Mouse (Mus musculus): ENCODE results near the gene Lypd9. TPM values are rescaled to one million over a fixed set of nuclear protein-coding genes. Genes with fewer than 3 reads are reported as not detected.
"Not testable (repeated sequence)": the region's sequence is repeated elsewhere in the genome, so short reads cannot be mapped to it uniquely, and the experiment has no call there.

Lypd9 gene
- not detected in 2 replicates for polyA plus RNA-seq (2014; fragmentation: Nextera tagmentation; extraction: Ambion mirVana)

GRCm38 (mm10) chr11:58452759-58453158 is at the start of gene Lypd9:
Lypd9 (minus strand) TSS chr11:58452923.
- no peak for ATAC-seq (ENCODE audit: insufficient number of reproducible peaks, insufficient read depth, low FRiP score, low read depth)
- Histone ChIP-seq H3K4me2 (ENCODE audit: low read length) (no peak within 1 kb of the TSS), H3K27ac (replicated peaks in 1 of 2; ENCODE audit: control insufficient read depth in 1 of 2, insufficient read depth in 1 of 2, low read depth in 2 of 2, low read length in 2 of 2) (no peak within 1 kb of the TSS), H3K9ac (ENCODE audit: low read length) (no peak within 1 kb of the TSS), H3K27me3 (ENCODE audit: control insufficient read depth, insufficient read depth, low read length) (no peaks in the 10 kb centered on the region), H3K4me1 (ENCODE audit: control insufficient read depth in 2 of 2, insufficient read depth in 2 of 2, low read length in 2 of 2) (no peaks in the 10 kb centered on the region), H3K4me3 (ENCODE audit: control insufficient read depth in 1 of 2, insufficient read depth in 1 of 2, low read depth in 1 of 2, low read length in 2 of 2) (no peak within 1 kb of the TSS), H3K36me3 (ENCODE audit: control insufficient read depth, insufficient read depth, low read length) (no peaks in the 10 kb centered on the region), H3K9me3 (ENCODE audit: control insufficient read depth, low read length) (0 out of 2 replicates have a peak, but pooled peaks cover 7% of the 10 kb centered on the region)
- 93% methylated on average over 9 of the region's 9 CpGs for WGBS

GRCm38 (mm10) chr11:58502472-58502871 is 49.7 kb upstream of the Lypd9 start, which contains the start of gene Olfr331:
Olfr331 (minus strand) TSS chr11:58502572.
- not testable (repeated sequence) for ATAC-seq (ENCODE audit: insufficient number of reproducible peaks, insufficient read depth, low FRiP score, low read depth)

GRCm38 (mm10) chr11:58499290-58499689 is 46.6 kb upstream of the Lypd9 start:
- no peak overlapping the region for H3K4me3 ChIP-seq (ENCODE audit: control insufficient read depth in 1 of 2, insufficient read depth in 1 of 2, low read depth in 1 of 2, low read length in 2 of 2)
- no peaks in the 10 kb centered on the region for H3K9me3 ChIP-seq (ENCODE audit: control insufficient read depth, low read length)
- H3K27me3 ChIP-seq (ENCODE audit: control insufficient read depth, insufficient read depth, low read length), result no peaks in the 10 kb centered on the region
- 50% methylated on average over 3 of the region's 3 CpGs for WGBS
- ATAC-seq (ENCODE audit: insufficient number of reproducible peaks, insufficient read depth, low FRiP score, low read depth), result no peak
- no peak overlapping the region for H3K9ac ChIP-seq (ENCODE audit: low read length)
- H3K36me3 ChIP-seq (ENCODE audit: control insufficient read depth, insufficient read depth, low read length), result no peaks in the 10 kb centered on the region
- no peaks in the 10 kb centered on the region for H3K4me1 ChIP-seq (ENCODE audit: control insufficient read depth in 2 of 2, insufficient read depth in 2 of 2, low read length in 2 of 2)
- no peak overlapping the region for H3K4me2 ChIP-seq (ENCODE audit: low read length)
- H3K27ac ChIP-seq (replicated peaks in 1 of 2; ENCODE audit: control insufficient read depth in 1 of 2, insufficient read depth in 1 of 2, low read depth in 2 of 2, low read length in 2 of 2), result no peak overlapping the region

More at GRCm38 (mm10) chr11:58502472-58502871, 49.7 kb upstream of the Lypd9 start, which contains the start of gene Olfr331:
- H3K9ac ChIP-seq (ENCODE audit: low read length); H3K4me2 ChIP-seq (ENCODE audit: low read length); H3K36me3 ChIP-seq (ENCODE audit: control insufficient read depth, insufficient read depth, low read length); H3K27me3 ChIP-seq (ENCODE audit: control insufficient read depth, insufficient read depth, low read length); H3K27ac ChIP-seq (replicated peaks in 1 of 2; ENCODE audit: control insufficient read depth in 1 of 2, insufficient read depth in 1 of 2, low read depth in 2 of 2, low read length in 2 of 2); H3K4me3 ChIP-seq (ENCODE audit: control insufficient read depth in 1 of 2, insufficient read depth in 1 of 2, low read depth in 1 of 2, low read length in 2 of 2); H3K9me3 ChIP-seq (ENCODE audit: control insufficient read depth, low read length); H3K4me1 ChIP-seq (ENCODE audit: control insufficient read depth in 2 of 2, insufficient read depth in 2 of 2, low read length in 2 of 2): not testable (repeated sequence)

DNA sequence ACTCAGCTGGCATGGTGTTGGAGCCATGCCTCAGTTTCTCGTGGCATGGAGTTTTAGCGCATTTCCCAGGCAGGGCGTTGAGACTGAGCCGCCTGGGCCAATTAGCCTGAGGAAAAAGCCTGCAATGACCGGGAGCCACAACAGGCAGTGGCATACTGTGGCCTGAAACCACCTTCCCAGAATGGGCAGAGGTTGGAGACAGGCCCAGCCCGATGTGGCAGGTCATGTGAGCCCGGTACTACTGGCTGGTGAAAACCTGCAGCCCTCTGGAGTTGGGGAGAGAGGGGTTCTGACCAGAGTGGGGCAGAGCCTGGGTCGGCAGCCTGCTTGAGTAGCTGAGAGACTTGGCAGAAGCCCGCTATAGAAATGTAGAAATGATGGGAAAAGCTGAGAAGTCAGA is 46.0 kb upstream of the Lypd9 start:
- 74% methylated on average over 9 of the region's 9 CpGs for WGBS
- H3K4me1 ChIP-seq (ENCODE audit: control insufficient read depth in 2 of 2, insufficient read depth in 2 of 2, low read length in 2 of 2), result no peaks in the 10 kb centered on the region
- H3K4me2 ChIP-seq (ENCODE audit: low read length), result no peak overlapping the region
- H3K9ac ChIP-seq (ENCODE audit: low read length), result no peak overlapping the region
- H3K36me3 ChIP-seq (ENCODE audit: control insufficient read depth, insufficient read depth, low read length), result no peaks in the 10 kb centered on the region
- ATAC-seq (ENCODE audit: insufficient number of reproducible peaks, insufficient read depth, low FRiP score, low read depth), result no peak
- H3K9me3 ChIP-seq (ENCODE audit: control insufficient read depth, low read length), result no peaks in the 10 kb centered on the region
- no peaks in the 10 kb centered on the region for H3K27me3 ChIP-seq (ENCODE audit: control insufficient read depth, insufficient read depth, low read length)
- H3K4me3 ChIP-seq (ENCODE audit: control insufficient read depth in 1 of 2, insufficient read depth in 1 of 2, low read depth in 1 of 2, low read length in 2 of 2), result no peak overlapping the region
- H3K27ac ChIP-seq (replicated peaks in 1 of 2; ENCODE audit: control insufficient read depth in 1 of 2, insufficient read depth in 1 of 2, low read depth in 2 of 2, low read length in 2 of 2), result no peak overlapping the region

DNA sequence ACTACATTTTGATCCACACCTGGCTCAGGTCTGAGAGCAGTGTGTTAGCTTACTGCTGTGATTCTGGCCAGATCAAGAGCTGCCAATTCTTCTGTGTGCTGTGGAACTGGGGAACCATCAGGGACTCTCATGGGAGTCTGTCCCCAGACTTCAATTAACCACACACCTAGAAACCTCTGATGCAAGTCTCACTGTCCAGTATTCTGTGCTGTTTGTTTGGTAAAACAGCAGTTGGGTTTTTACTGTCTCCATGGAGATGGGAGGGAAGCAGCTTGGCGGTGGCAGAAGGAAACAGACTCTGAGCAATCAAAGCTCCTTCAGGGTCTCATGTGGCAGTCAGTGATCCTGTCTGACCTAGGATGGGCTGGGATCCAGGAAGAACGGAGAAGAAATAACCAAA is 39.7 kb upstream of the Lypd9 start, which contains the start of gene Olfr332:
TSS of gene Olfr332 (minus strand) at position 101 of the 400 bp plus-strand sequence.
- ATAC-seq (ENCODE audit: insufficient number of reproducible peaks, insufficient read depth, low FRiP score, low read depth), result no peak
- no peak within 1 kb of the TSS for H3K4me2 ChIP-seq (ENCODE audit: low read length)
- H3K9me3 ChIP-seq (ENCODE audit: control insufficient read depth, low read length), result no peaks in the 10 kb centered on the region
- H3K27me3 ChIP-seq (ENCODE audit: control insufficient read depth, insufficient read depth, low read length), result no peaks in the 10 kb centered on the region
- no peak within 1 kb of the TSS for H3K9ac ChIP-seq (ENCODE audit: low read length)
- H3K4me1 ChIP-seq (ENCODE audit: control insufficient read depth in 2 of 2, insufficient read depth in 2 of 2, low read length in 2 of 2), result no peaks in the 10 kb centered on the region
- no peaks in the 10 kb centered on the region for H3K36me3 ChIP-seq (ENCODE audit: control insufficient read depth, insufficient read depth, low read length)
- no peak within 1 kb of the TSS for H3K4me3 ChIP-seq (ENCODE audit: control insufficient read depth in 1 of 2, insufficient read depth in 1 of 2, low read depth in 1 of 2, low read length in 2 of 2)
- H3K27ac ChIP-seq (replicated peaks in 1 of 2; ENCODE audit: control insufficient read depth in 1 of 2, insufficient read depth in 1 of 2, low read depth in 2 of 2, low read length in 2 of 2), result no peak within 1 kb of the TSS
- 63% methylated on average over 2 of the region's 2 CpGs for WGBS

DNA sequence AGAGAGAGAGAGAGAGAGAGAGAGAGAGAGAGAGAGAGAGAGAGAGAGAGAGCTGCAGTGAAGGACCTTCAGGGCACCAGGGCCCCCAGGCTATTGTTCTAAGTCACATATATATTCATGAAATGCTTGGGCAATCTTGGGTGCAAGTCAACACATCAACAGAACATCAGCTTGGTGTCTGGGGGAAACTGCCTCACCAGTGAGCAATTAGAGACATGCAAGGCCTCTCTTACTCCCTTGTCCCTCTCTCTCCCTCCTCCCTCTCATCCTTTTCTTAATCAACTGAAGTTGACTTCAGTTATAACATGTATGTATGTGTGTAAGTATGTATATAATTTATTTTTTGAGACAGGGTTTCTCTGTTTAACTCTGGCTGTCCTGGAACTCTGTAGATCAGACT is 9.4 kb upstream of the Lypd9 start, which contains the start of gene Olfr30:
TSS of gene Olfr30 (minus strand) at position 101 of the 400 bp plus-strand sequence.
- Histone ChIP-seq H3K4me1 (ENCODE audit: control insufficient read depth in 2 of 2, insufficient read depth in 2 of 2, low read length in 2 of 2) (no peaks in the 10 kb centered on the region), H3K27ac (replicated peaks in 1 of 2; ENCODE audit: control insufficient read depth in 1 of 2, insufficient read depth in 1 of 2, low read depth in 2 of 2, low read length in 2 of 2) (no peak within 1 kb of the TSS), H3K9ac (ENCODE audit: low read length) (no peak within 1 kb of the TSS), H3K4me3 (ENCODE audit: control insufficient read depth in 1 of 2, insufficient read depth in 1 of 2, low read depth in 1 of 2, low read length in 2 of 2) (no peak within 1 kb of the TSS), H3K9me3 (ENCODE audit: control insufficient read depth, low read length) (no peaks in the 10 kb centered on the region), H3K36me3 (ENCODE audit: control insufficient read depth, insufficient read depth, low read length) (no peaks in the 10 kb centered on the region), H3K27me3 (ENCODE audit: control insufficient read depth, insufficient read depth, low read length) (no peaks in the 10 kb centered on the region), H3K4me2 (ENCODE audit: low read length) (no peak within 1 kb of the TSS)
- ATAC-seq (ENCODE audit: insufficient number of reproducible peaks, insufficient read depth, low FRiP score, low read depth), result no peak

DNA sequence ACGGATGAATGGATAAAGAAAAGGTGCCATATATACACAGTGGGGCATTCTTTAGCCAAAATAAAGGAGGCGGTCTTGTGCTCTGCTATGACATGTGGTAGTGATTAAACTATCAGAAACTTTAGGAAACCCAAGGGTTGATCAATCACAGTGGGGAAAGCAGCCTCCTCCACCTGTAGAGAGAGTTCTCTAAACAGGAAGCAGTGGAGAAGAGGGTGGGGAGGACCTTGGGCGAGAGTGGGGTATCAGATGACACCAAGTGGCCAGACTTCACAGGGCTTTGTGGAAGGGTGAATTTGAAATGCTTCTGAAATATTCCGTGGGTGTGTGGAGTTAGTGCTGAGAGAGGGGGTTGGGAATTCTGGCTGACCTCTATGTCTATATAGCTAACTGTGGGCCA is 869 bp upstream of the Lypd9 start:
- Histone ChIP-seq H3K4me3 (ENCODE audit: control insufficient read depth in 1 of 2, insufficient read depth in 1 of 2, low read depth in 1 of 2, low read length in 2 of 2) (no peak overlapping the region), H3K4me1 (ENCODE audit: control insufficient read depth in 2 of 2, insufficient read depth in 2 of 2, low read length in 2 of 2) (no peaks in the 10 kb centered on the region), H3K36me3 (ENCODE audit: control insufficient read depth, insufficient read depth, low read length) (no peaks in the 10 kb centered on the region), H3K9ac (ENCODE audit: low read length) (no peak overlapping the region), H3K27me3 (ENCODE audit: control insufficient read depth, insufficient read depth, low read length) (no peaks in the 10 kb centered on the region), H3K27ac (replicated peaks in 1 of 2; ENCODE audit: control insufficient read depth in 1 of 2, insufficient read depth in 1 of 2, low read depth in 2 of 2, low read length in 2 of 2) (no peak overlapping the region), H3K4me2 (ENCODE audit: low read length) (no peak overlapping the region), H3K9me3 (ENCODE audit: control insufficient read depth, low read length) (0 out of 2 replicates have a peak, but pooled peaks cover 4% of the 10 kb centered on the region)
- 49% methylated on average over 4 of the region's 4 CpGs for WGBS
- ATAC-seq (ENCODE audit: insufficient number of reproducible peaks, insufficient read depth, low FRiP score, low read depth), result no peak

DNA sequence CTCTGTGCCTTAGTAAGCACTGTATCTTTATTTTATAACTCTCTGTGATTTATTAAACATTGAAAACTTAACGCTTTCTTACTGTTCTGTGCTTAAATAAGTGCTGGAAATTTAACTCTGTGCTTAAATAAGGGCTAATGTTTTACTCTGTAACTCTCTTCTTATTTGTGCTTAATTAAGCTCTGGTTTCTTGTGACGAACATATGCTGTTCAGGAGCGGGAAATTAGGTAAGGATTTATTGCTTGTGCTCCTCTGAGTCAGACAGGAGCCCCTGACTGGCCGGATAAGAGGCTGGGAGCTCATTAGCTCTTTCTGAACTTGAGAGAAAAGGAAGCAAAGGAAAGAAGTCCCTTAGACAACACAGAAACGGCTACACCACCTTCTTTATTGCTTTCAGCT is 14.9 kb downstream of the Lypd9 start:
- ATAC-seq (ENCODE audit: insufficient number of reproducible peaks, insufficient read depth, low FRiP score, low read depth), result no peak
- H3K27me3 ChIP-seq (ENCODE audit: control insufficient read depth, insufficient read depth, low read length), result no peaks in the 10 kb centered on the region
- no peak overlapping the region for H3K4me2 ChIP-seq (ENCODE audit: low read length)
- H3K9me3 ChIP-seq (ENCODE audit: control insufficient read depth, low read length), result no peaks in the 10 kb centered on the region
- no peaks in the 10 kb centered on the region for H3K4me1 ChIP-seq (ENCODE audit: control insufficient read depth in 2 of 2, insufficient read depth in 2 of 2, low read length in 2 of 2)
- H3K9ac ChIP-seq (ENCODE audit: low read length), result no peak overlapping the region
- no peaks in the 10 kb centered on the region for H3K36me3 ChIP-seq (ENCODE audit: control insufficient read depth, insufficient read depth, low read length)
- WGBS, result 63% methylated on average over 5 of the region's 5 CpGs
- no peak overlapping the region for H3K27ac ChIP-seq (replicated peaks in 1 of 2; ENCODE audit: control insufficient read depth in 1 of 2, insufficient read depth in 1 of 2, low read depth in 2 of 2, low read length in 2 of 2)
- no peak overlapping the region for H3K4me3 ChIP-seq (ENCODE audit: control insufficient read depth in 1 of 2, insufficient read depth in 1 of 2, low read depth in 1 of 2, low read length in 2 of 2)

All from heart, embryonic 14.5 days (tissue).